Mouse (Mus musculus) heart, embryonic 16.5 days (tissue): ENCODE results near the gene Sart1. TPM values are rescaled to one million over a fixed set of nuclear protein-coding genes. Genes with fewer than 3 reads are reported as not detected.

ENCODE experiments used
- ATAC-seq: fragments of 200-750 bp; cut with Nextera tagmentation; replicated peaks from 2 replicates; pipeline ENCODE4 v1.8.0; 2017; ENCODE audit warnings: moderate number of reproducible peaks; ENCODE audit not compliant: insufficient read depth, low FRiP score; ENCODE audit errors: extremely low read depth
- H3K27ac ChIP-seq: fragments of 300-500 bp; sonication (generic); 2 replicates; pipeline ENCODE4 v1.5.1; 2014; ENCODE audit warnings: mild to moderate bottlenecking, low read length, control low read depth, moderate library complexity
- H3K27me3 ChIP-seq: fragments of 300-500 bp; sonication (generic); 2 replicates; pipeline ENCODE4 v1.6.1; 2014; ENCODE audit warnings: low read length, mixed read lengths; ENCODE audit not compliant: control insufficient read depth, insufficient read depth
- H3K36me3 ChIP-seq: fragments of 300-500 bp; sonication (generic); 2 replicates; pipeline ENCODE4 v1.6.1; 2014; ENCODE audit not compliant: control insufficient read depth, insufficient read depth
- H3K4me1 ChIP-seq: fragments of 300-500 bp; sonication (generic); 2 replicates; pipeline ENCODE4 v1.6.1; 2014; ENCODE audit warnings: low read length, mixed read lengths; ENCODE audit not compliant: control insufficient read depth, insufficient read depth
- H3K4me2 ChIP-seq: fragments of 300-500 bp; sonication (generic); 2 replicates; pipeline ENCODE4 v1.6.1; 2014; ENCODE audit warnings: low read depth, mild to moderate bottlenecking, control low read depth, low read length
- H3K4me3 ChIP-seq: fragments of 300-500 bp; sonication (generic); 2 replicates; pipeline ENCODE4 v1.5.1; 2014; ENCODE audit warnings: mild to moderate bottlenecking, control low read depth, low read length
- H3K9ac ChIP-seq: fragments of 300-500 bp; sonication (generic); 2 replicates; pipeline ENCODE4 v1.6.1; 2014; ENCODE audit warnings: low read length, control low read depth
- H3K9me3 ChIP-seq: fragments of 300-500 bp; sonication (generic); replicated peaks from 2 replicates; pipeline ENCODE4 v1.6.1; 2016; ENCODE audit warnings: low read length; ENCODE audit not compliant: control insufficient read depth
- WGBS: fragments of 180-500 bp; shearing (Covaris S2); extraction: QIAGEN DNeasy Blood & Tissue Kit; methylation state at CpG from one replicate; pipeline ENCODE4 v1.1.7; 2014; 5-methylcytosine and 5-hydroxymethylcytosine counted together
- polyA plus RNA-seq: library from polyadenylated mRNA; unstranded; fragments of >200 nt; fragmentation: Nextera tagmentation; extraction: Ambion mirVana; gene quantifications from 2 replicates; pipeline ENCODE4 v1.2.1, GENCODE M21; 2015

Gene Sart1
- polyA plus RNA-seq, 1 experiment from 2014 or later, result 54.7 TPM

DNA sequence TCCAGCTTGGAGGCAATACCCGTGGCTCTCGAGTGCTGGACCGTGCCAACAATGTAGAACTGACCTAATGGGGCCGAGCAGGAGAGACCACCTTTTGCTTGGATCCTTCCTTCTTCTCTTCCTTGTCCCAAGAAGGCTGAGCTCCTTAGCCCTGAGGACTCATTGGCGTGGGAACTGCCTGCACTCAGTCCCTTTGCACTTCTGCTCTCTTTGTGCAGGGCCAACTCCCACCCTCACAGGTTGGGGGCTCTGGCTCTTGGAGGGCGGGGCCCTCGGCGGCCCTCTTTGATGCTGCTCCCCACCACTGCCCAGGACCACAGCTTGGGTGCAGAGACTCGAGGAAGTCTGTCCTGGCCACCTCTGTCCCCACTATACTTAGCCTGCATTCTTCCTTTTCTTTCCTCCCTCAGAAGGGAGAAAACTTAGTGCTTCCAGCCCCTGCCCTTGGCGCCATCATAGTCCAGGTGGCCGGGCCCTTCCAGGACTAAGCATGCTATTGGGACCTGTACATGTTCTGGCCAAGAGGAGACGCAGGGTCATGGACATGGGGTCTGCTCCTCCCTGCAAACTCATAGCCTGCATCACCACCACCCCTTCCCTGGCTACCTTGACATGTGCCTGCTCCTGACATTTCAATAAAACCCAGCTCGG is 38.3 kb upstream of the Sart1 start:
- H3K27me3 ChIP-seq, result no peaks in the 10 kb centered on the region
- peaks cover 12% of the 10 kb centered on the region for H3K36me3 ChIP-seq
- no peaks in the 10 kb centered on the region for H3K9me3 ChIP-seq
- no peak overlapping the region for H3K4me2 ChIP-seq
- no peak for ATAC-seq
- H3K4me3 ChIP-seq, result no peak overlapping the region
- H3K9ac ChIP-seq, result no peak overlapping the region; the same call in 1 of the 2 replicates
- peaks cover 25% of the 10 kb centered on the region for H3K4me1 ChIP-seq
- no peak overlapping the region for H3K27ac ChIP-seq
- 86% methylated on average over 13 of the region's 13 CpGs for WGBS

- 85% methylated on average over 18 of the region's 18 CpGs for WGBS
- Histone ChIP-seq H3K4me2 (peak overlapping the region; percentile 87), H3K27me3 (no peaks in the 10 kb centered on the region), H3K9me3 (no peaks in the 10 kb centered on the region), H3K4me1 (peaks cover 25% of the 10 kb centered on the region), H3K4me3 (peak overlapping the region; percentile 90), H3K9ac (peak overlapping the region; percentile 97), H3K27ac (peak overlapping the region; percentile 90), H3K36me3 (peaks cover 14% of the 10 kb centered on the region)
- ATAC-seq, result no peak
Measured at GRCm38 (mm10) chr19:5425906-5426565, 37.5 kb upstream of the Sart1 start.

GRCm38 (mm10) chr19:5424782-5425741 is 36.6 kb upstream of the Sart1 start, which contains the start of the genes Drap1 and AI837181:
Drap1 (minus strand) TSS chr19:5424979.
AI837181 (plus strand) TSS chr19:5425144.
- Histone ChIP-seq H3K27me3 (no peaks in the 10 kb centered on the region), H3K4me1 (peaks cover 25% of the 10 kb centered on the region), H3K4me2 (peak within 1 kb of the TSS; percentile 87), H3K9ac (peak within 1 kb of the TSS; percentile 97), H3K36me3 (peaks cover 18% of the 10 kb centered on the region), H3K9me3 (no peaks in the 10 kb centered on the region), H3K27ac (peak within 1 kb of the TSS; percentile 94), H3K4me3 (peak within 1 kb of the TSS; percentile 90)
- WGBS, result under 1% methylated on average over 85 of the region's 87 CpGs
- ATAC-seq, result peak; percentile 88

GRCm38 (mm10) chr19:5424092-5424781 is 35.7 kb upstream of the Sart1 start:
- Histone ChIP-seq H3K36me3 (peaks cover 21% of the 10 kb centered on the region), H3K9ac (peak overlapping the region; percentile 88), H3K4me3 (peak overlapping the region; percentile 90), H3K27ac (peak overlapping the region; percentile 94), H3K9me3 (no peaks in the 10 kb centered on the region), H3K4me1 (peaks cover 23% of the 10 kb centered on the region), H3K4me2 (peak overlapping the region; percentile 81), H3K27me3 (no peaks in the 10 kb centered on the region)
- peak; percentile 66 for ATAC-seq
- whole genome bisulfite sequencing, result under 1% methylated on average over 40 of the region's 48 CpGs

GRCm38 (mm10) chr19:5423561-5423960 is 35.1 kb upstream of the Sart1 start:
- Histone ChIP-seq H3K9ac (peak overlapping the region; percentile 88), H3K27me3 (no peaks in the 10 kb centered on the region), H3K4me1 (peaks cover 23% of the 10 kb centered on the region), H3K27ac (peak overlapping the region; percentile 94), H3K36me3 (peaks cover 23% of the 10 kb centered on the region), H3K9me3 (no peaks in the 10 kb centered on the region), H3K4me2 (peak overlapping the region; percentile 81), H3K4me3 (peak overlapping the region; percentile 90)
- 54% methylated on average over 12 of the region's 12 CpGs for WGBS
- ATAC-seq, result no peak

GRCm38 (mm10) chr19:5422895-5423443 is 34.5 kb upstream of the Sart1 start:
- Histone ChIP-seq H3K4me3 (no peak overlapping the region; the same call in 1 of the 2 replicates), H3K27me3 (no peaks in the 10 kb centered on the region), H3K27ac (no peak overlapping the region), H3K4me1 (peaks cover 23% of the 10 kb centered on the region), H3K9ac (no peak overlapping the region; the same call in 1 of the 2 replicates), H3K9me3 (no peaks in the 10 kb centered on the region), H3K36me3 (peaks cover 23% of the 10 kb centered on the region), H3K4me2 (peak overlapping the region; percentile 81)
- ATAC-seq, result no peak
- WGBS, result 83% methylated on average over 9 of the region's 9 CpGs

GRCm38 (mm10) chr19:5422267-5422666 is 33.8 kb upstream of the Sart1 start:
- no peaks in the 10 kb centered on the region for H3K27me3 ChIP-seq
- H3K9ac ChIP-seq, result no peak overlapping the region
- 84% methylated on average over 10 of the region's 10 CpGs for WGBS
- no peak for ATAC-seq
- H3K4me2 ChIP-seq, result no peak overlapping the region
- H3K36me3 ChIP-seq, result peaks cover 20% of the 10 kb centered on the region
- H3K4me1 ChIP-seq, result peaks cover 23% of the 10 kb centered on the region
- H3K4me3 ChIP-seq, result no peak overlapping the region
- no peak overlapping the region for H3K27ac ChIP-seq
- H3K9me3 ChIP-seq, result no peaks in the 10 kb centered on the region

- H3K9ac ChIP-seq, result no peak overlapping the region
- H3K27me3 ChIP-seq, result no peaks in the 10 kb centered on the region
- H3K4me3 ChIP-seq, result no peak overlapping the region
- no peaks in the 10 kb centered on the region for H3K9me3 ChIP-seq
- no peak for ATAC-seq
- peaks cover 18% of the 10 kb centered on the region for H3K36me3 ChIP-seq
- no peak overlapping the region for H3K4me2 ChIP-seq
- H3K4me1 ChIP-seq, result peaks cover 22% of the 10 kb centered on the region
- WGBS, result 82% methylated on average over 5 of the region's 5 CpGs
- H3K27ac ChIP-seq, result no peak overlapping the region
Measured at GRCm38 (mm10) chr19:5421784-5422183, 33.3 kb upstream of the Sart1 start.
